Mouse (Mus musculus): ENCODE data around the gene Cdiptos. TPM values are rescaled to one million over a fixed set of nuclear protein-coding genes. Genes with fewer than 3 reads are reported as not detected.

The Cdiptos gene
- polyA plus RNA-seq, 1 experiment from 2014 or later = 1.2 TPM

- Histone ChIP-seq H3K36me3 (ENCODE audit: control insufficient read depth, insufficient read depth, low read length) (peaks cover 6% of the 10 kb centered on the region), H3K4me3 (ENCODE audit: low read depth, low read length) (no peak overlapping the region), H3K27ac (ENCODE audit: low read depth, low read length) (no peak overlapping the region), H3K9me3 (ENCODE audit: control insufficient read depth, low read length) (no peaks in the 10 kb centered on the region), H3K4me2 (ENCODE audit: low read depth, low read length) (no peak overlapping the region), H3K9ac (replicated peaks; ENCODE audit: low read depth, low read length) (no peak overlapping the region), H3K4me1 (ENCODE audit: control insufficient read depth, insufficient read depth, low read length) (no peaks in the 10 kb centered on the region), H3K27me3 (ENCODE audit: control insufficient read depth, insufficient read depth, low read length) (no peaks in the 10 kb centered on the region)
- ATAC-seq (ENCODE audit: low read depth) = no peak
- 55% methylated on average over 10 of the region's 10 CpGs for WGBS
These were observed 9.0 kb upstream of the Cdiptos start for GRCm38 (mm10) chr7:126984667-126985444.

DNA sequence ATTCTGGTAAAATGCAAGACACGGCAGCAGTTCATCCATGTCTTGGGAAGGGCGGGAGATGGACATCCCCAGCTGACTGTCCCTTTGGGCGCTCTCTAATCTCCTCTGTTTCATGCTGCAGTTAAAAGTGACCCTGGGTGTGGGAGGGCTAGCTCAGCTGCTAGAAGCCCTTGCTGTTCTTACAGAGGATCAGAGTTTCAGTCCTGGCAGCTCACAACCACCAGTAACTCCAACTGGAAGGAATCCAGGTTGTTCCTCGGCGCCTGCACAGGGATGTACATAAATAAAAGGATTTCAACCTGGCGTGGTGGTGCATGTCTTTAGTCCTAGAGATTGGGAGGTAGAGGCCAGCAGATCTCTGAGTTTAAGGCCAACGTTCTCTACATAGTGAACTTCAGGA, 7.2 kb upstream of the Cdiptos start:
- H3K4me1 ChIP-seq (ENCODE audit: control insufficient read depth, insufficient read depth, low read length) = no peaks in the 10 kb centered on the region
- H3K27me3 ChIP-seq (ENCODE audit: control insufficient read depth, insufficient read depth, low read length) = no peaks in the 10 kb centered on the region
- no peak overlapping the region for H3K27ac ChIP-seq (ENCODE audit: low read depth, low read length)
- H3K4me2 ChIP-seq (ENCODE audit: low read depth, low read length) = no peak overlapping the region
- WGBS = 93% methylated on average over 7 of the region's 7 CpGs
- H3K9ac ChIP-seq (replicated peaks; ENCODE audit: low read depth, low read length) = no peak overlapping the region
- peaks cover 18% of the 10 kb centered on the region for H3K36me3 ChIP-seq (ENCODE audit: control insufficient read depth, insufficient read depth, low read length)
- ATAC-seq (ENCODE audit: low read depth) = no peak
- no peaks in the 10 kb centered on the region for H3K9me3 ChIP-seq (ENCODE audit: control insufficient read depth, low read length)
- H3K4me3 ChIP-seq (ENCODE audit: low read depth, low read length) = no peak overlapping the region

GRCm38 (mm10) chr7:126982054-126982453, 6.2 kb upstream of the Cdiptos start:
- no peaks in the 10 kb centered on the region for H3K27me3 ChIP-seq (ENCODE audit: control insufficient read depth, insufficient read depth, low read length)
- peaks cover 18% of the 10 kb centered on the region for H3K36me3 ChIP-seq (ENCODE audit: control insufficient read depth, insufficient read depth, low read length)
- no peak overlapping the region for H3K9ac ChIP-seq (replicated peaks; ENCODE audit: low read depth, low read length)
- no peak for ATAC-seq (ENCODE audit: low read depth)
- no peak overlapping the region for H3K4me3 ChIP-seq (ENCODE audit: low read depth, low read length)
- H3K4me2 ChIP-seq (ENCODE audit: low read depth, low read length) = no peak overlapping the region
- no peak overlapping the region for H3K27ac ChIP-seq (ENCODE audit: low read depth, low read length)
- WGBS = 94% methylated on average over 4 of the region's 4 CpGs
- 0 out of 2 replicates have a peak, but pooled peaks cover 6% of the 10 kb centered on the region for H3K4me1 ChIP-seq (ENCODE audit: control insufficient read depth, insufficient read depth, low read length)
- H3K9me3 ChIP-seq (ENCODE audit: control insufficient read depth, low read length) = no peaks in the 10 kb centered on the region

DNA sequence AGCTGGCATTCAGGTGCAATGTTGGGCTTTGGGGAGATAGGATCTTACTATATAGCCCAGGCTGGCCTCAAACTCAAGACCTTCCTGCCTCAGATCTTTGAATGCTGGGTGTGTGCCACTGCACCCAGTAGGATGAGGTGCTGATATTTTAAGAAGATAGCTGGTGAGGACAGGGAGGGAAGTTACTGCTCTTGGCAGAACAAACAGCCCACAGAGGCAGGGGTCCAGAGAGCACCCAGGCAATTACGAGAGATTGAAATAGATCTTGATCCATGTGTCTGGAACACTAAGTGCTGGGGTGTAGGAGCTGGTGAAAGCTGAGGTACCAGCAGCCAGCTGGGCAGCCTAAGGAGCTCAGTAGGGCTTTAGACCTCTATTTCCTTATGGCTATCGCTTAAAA, 5.7 kb upstream of the Cdiptos start:
- no peak overlapping the region for H3K9ac ChIP-seq (replicated peaks; ENCODE audit: low read depth, low read length)
- no peak overlapping the region for H3K4me2 ChIP-seq (ENCODE audit: low read depth, low read length)
- WGBS = 87% methylated on average over 2 of the region's 2 CpGs
- no peak overlapping the region for H3K27ac ChIP-seq (ENCODE audit: low read depth, low read length)
- no peak for ATAC-seq (ENCODE audit: low read depth)
- no peak overlapping the region for H3K4me3 ChIP-seq (ENCODE audit: low read depth, low read length)
- H3K9me3 ChIP-seq (ENCODE audit: control insufficient read depth, low read length) = no peaks in the 10 kb centered on the region
- H3K36me3 ChIP-seq (ENCODE audit: control insufficient read depth, insufficient read depth, low read length) = peaks cover 18% of the 10 kb centered on the region
- H3K27me3 ChIP-seq (ENCODE audit: control insufficient read depth, insufficient read depth, low read length) = no peaks in the 10 kb centered on the region
- 0 out of 2 replicates have a peak, but pooled peaks cover 8% of the 10 kb centered on the region for H3K4me1 ChIP-seq (ENCODE audit: control insufficient read depth, insufficient read depth, low read length)

DNA sequence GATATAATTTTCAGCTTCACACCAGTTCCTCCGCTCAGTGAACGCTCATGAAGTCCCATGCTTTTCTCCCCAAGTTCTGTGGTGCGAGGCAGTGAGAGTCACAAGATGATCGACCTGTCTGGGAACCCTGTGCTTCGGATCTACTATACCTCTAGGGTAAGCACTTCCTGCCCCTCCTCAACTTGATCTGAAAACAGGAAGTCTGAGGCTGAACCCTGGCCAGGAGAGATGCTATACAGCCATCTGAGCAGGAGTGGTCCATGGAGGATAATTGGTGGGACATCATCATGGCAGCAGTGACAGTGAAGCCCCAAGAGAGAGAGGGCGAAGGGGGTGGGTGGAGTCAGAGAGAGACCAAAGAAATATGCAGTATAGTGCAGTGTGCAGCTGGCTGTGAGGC, 2.9 kb upstream of the Cdiptos start:
- H3K9ac ChIP-seq (replicated peaks; ENCODE audit: low read depth, low read length) = no peak overlapping the region
- no peak overlapping the region for H3K4me2 ChIP-seq (ENCODE audit: low read depth, low read length)
- no peaks in the 10 kb centered on the region for H3K27me3 ChIP-seq (ENCODE audit: control insufficient read depth, insufficient read depth, low read length)
- peaks cover 18% of the 10 kb centered on the region for H3K36me3 ChIP-seq (ENCODE audit: control insufficient read depth, insufficient read depth, low read length)
- no peak for ATAC-seq (ENCODE audit: low read depth)
- H3K27ac ChIP-seq (ENCODE audit: low read depth, low read length) = no peak overlapping the region
- 95% methylated on average over 6 of the region's 6 CpGs for WGBS
- H3K9me3 ChIP-seq (ENCODE audit: control insufficient read depth, low read length) = no peaks in the 10 kb centered on the region
- H3K4me3 ChIP-seq (ENCODE audit: low read depth, low read length) = no peak overlapping the region
- 0 out of 2 replicates have a peak, but pooled peaks cover 8% of the 10 kb centered on the region for H3K4me1 ChIP-seq (ENCODE audit: control insufficient read depth, insufficient read depth, low read length)

- H3K4me2 ChIP-seq (ENCODE audit: low read depth, low read length) = peak overlapping the region; percentile 87
- no peak for ATAC-seq (ENCODE audit: low read depth)
- peak overlapping the region; percentile 80 for H3K9ac ChIP-seq (replicated peaks; ENCODE audit: low read depth, low read length)
- peaks cover 18% of the 10 kb centered on the region for H3K36me3 ChIP-seq (ENCODE audit: control insufficient read depth, insufficient read depth, low read length)
- H3K4me3 ChIP-seq (ENCODE audit: low read depth, low read length) = peak overlapping the region; percentile 68
- peak overlapping the region; percentile 96 for H3K27ac ChIP-seq (ENCODE audit: low read depth, low read length)
- no peaks in the 10 kb centered on the region for H3K27me3 ChIP-seq (ENCODE audit: control insufficient read depth, insufficient read depth, low read length)
- no peaks in the 10 kb centered on the region for H3K9me3 ChIP-seq (ENCODE audit: control insufficient read depth, low read length)
- WGBS = 28% methylated on average over 14 of the region's 14 CpGs
- 0 out of 2 replicates have a peak, but pooled peaks cover 8% of the 10 kb centered on the region for H3K4me1 ChIP-seq (ENCODE audit: control insufficient read depth, insufficient read depth, low read length)
These were observed 1.1 kb upstream of the Cdiptos start for GRCm38 (mm10) chr7:126976878-126977459.

GRCm38 (mm10) chr7:126975893-126975949, 177 bp downstream of the Cdiptos start, which contains the start of gene Cdipt:
Gene Cdipt (plus strand): TSS chr7:126975914.
- Histone ChIP-seq H3K9me3 (ENCODE audit: control insufficient read depth, low read length) (no peaks in the 10 kb centered on the region), H3K36me3 (ENCODE audit: control insufficient read depth, insufficient read depth, low read length) (peaks cover 19% of the 10 kb centered on the region), H3K9ac (replicated peaks; ENCODE audit: low read depth, low read length) (peak within 1 kb of the TSS; percentile 80), H3K4me1 (ENCODE audit: control insufficient read depth, insufficient read depth, low read length) (0 out of 2 replicates have a peak, but pooled peaks cover 8% of the 10 kb centered on the region), H3K27me3 (ENCODE audit: control insufficient read depth, insufficient read depth, low read length) (no peaks in the 10 kb centered on the region), H3K4me2 (ENCODE audit: low read depth, low read length) (peak within 1 kb of the TSS; percentile 87), H3K27ac (ENCODE audit: low read depth, low read length) (peak within 1 kb of the TSS; percentile 96), H3K4me3 (ENCODE audit: low read depth, low read length) (peak within 1 kb of the TSS; percentile 68)
- ATAC-seq (ENCODE audit: low read depth) = no peak
- WGBS = 0% methylated on average over 1 of the region's 1 CpGs

GRCm38 (mm10) chr7:126975493-126975892, 405 bp downstream of the Cdiptos start:
- WGBS = 11% methylated on average over 8 of the region's 8 CpGs
- peak overlapping the region; percentile 96 for H3K27ac ChIP-seq (ENCODE audit: low read depth, low read length)
- H3K36me3 ChIP-seq (ENCODE audit: control insufficient read depth, insufficient read depth, low read length) = peaks cover 19% of the 10 kb centered on the region
- no peak for ATAC-seq (ENCODE audit: low read depth)
- no peaks in the 10 kb centered on the region for H3K27me3 ChIP-seq (ENCODE audit: control insufficient read depth, insufficient read depth, low read length)
- H3K4me2 ChIP-seq (ENCODE audit: low read depth, low read length) = peak overlapping the region; percentile 87
- no peak overlapping the region; the same call in 1 of the 2 replicates for H3K4me3 ChIP-seq (ENCODE audit: low read depth, low read length)
- H3K9me3 ChIP-seq (ENCODE audit: control insufficient read depth, low read length) = no peaks in the 10 kb centered on the region
- 0 out of 2 replicates have a peak, but pooled peaks cover 8% of the 10 kb centered on the region for H3K4me1 ChIP-seq (ENCODE audit: control insufficient read depth, insufficient read depth, low read length)
- H3K9ac ChIP-seq (replicated peaks; ENCODE audit: low read depth, low read length) = peak overlapping the region; percentile 80

GRCm38 (mm10) chr7:126967361-126967760, 8.5 kb downstream of the Cdiptos start:
- no peak for ATAC-seq (ENCODE audit: low read depth)
- Histone ChIP-seq H3K27ac (ENCODE audit: low read depth, low read length) (no peak overlapping the region), H3K9me3 (ENCODE audit: control insufficient read depth, low read length) (no peaks in the 10 kb centered on the region), H3K4me3 (ENCODE audit: low read depth, low read length) (no peak overlapping the region), H3K9ac (replicated peaks; ENCODE audit: low read depth, low read length) (no peak overlapping the region), H3K4me1 (ENCODE audit: control insufficient read depth, insufficient read depth, low read length) (no peaks in the 10 kb centered on the region), H3K4me2 (ENCODE audit: low read depth, low read length) (no peak overlapping the region), H3K36me3 (ENCODE audit: control insufficient read depth, insufficient read depth, low read length) (peaks cover 29% of the 10 kb centered on the region; the same call in 1 of the 2 replicates), H3K27me3 (ENCODE audit: control insufficient read depth, insufficient read depth, low read length) (no peaks in the 10 kb centered on the region)
- WGBS = 68% methylated on average over 5 of the region's 6 CpGs
